Mouse (Mus musculus) kidney, embryonic 15.5 days (tissue): ENCODE results near the gene Creb5. TPM values are rescaled to one million over a fixed set of nuclear protein-coding genes. Genes with fewer than 3 reads are reported as not detected.

ENCODE experiments used
- ATAC-seq: fragments of 200-750 bp; cut with Nextera tagmentation; replicated peaks from 2 replicates; pipeline ENCODE4 v1.8.0; 2017; ENCODE audit warnings: moderate TSS enrichment; ENCODE audit not compliant: low FRiP score
- H3K27ac ChIP-seq: fragments of 300-500 bp; sonication (generic); 2 replicates; pipeline ENCODE4 v1.5.1; 2015; ENCODE audit warnings: mild to moderate bottlenecking, inconsistent platforms
- H3K27me3 ChIP-seq: fragments of 300-500 bp; sonication (generic); 2 replicates; pipeline ENCODE4 v1.6.1; 2015; ENCODE audit warnings: inconsistent platforms
- H3K36me3 ChIP-seq: fragments of 300-500 bp; sonication (generic); 2 replicates; pipeline ENCODE4 v1.6.1; 2015; ENCODE audit warnings: inconsistent platforms
- H3K4me1 ChIP-seq: fragments of 300-500 bp; sonication (generic); 2 replicates; pipeline ENCODE4 v1.6.1; 2015; ENCODE audit warnings: inconsistent platforms
- H3K4me2 ChIP-seq: fragments of 300-500 bp; sonication (generic); 2 replicates; pipeline ENCODE4 v1.6.1; 2015; ENCODE audit warnings: moderate library complexity, mild to moderate bottlenecking, inconsistent platforms
- H3K4me3 ChIP-seq: fragments of 300-500 bp; sonication (generic); replicated peaks from 2 replicates; pipeline ENCODE4 v1.5.1; 2015; ENCODE audit warnings: mild to moderate bottlenecking, inconsistent platforms
- H3K9ac ChIP-seq: fragments of 300-500 bp; sonication (generic); 2 replicates; pipeline ENCODE4 v1.6.1; 2015; ENCODE audit warnings: mild to moderate bottlenecking, inconsistent platforms
- H3K9me3 ChIP-seq: fragments of 300-500 bp; sonication (generic); replicated peaks from 2 replicates; pipeline ENCODE4 v1.6.1; 2016; ENCODE audit warnings: inconsistent platforms
- WGBS: fragments of 180-500 bp; shearing (Covaris S2); methylation state at CpG from one replicate; pipeline ENCODE4 v1.1.7; 2015; ENCODE audit warnings: mixed read lengths; 5-methylcytosine and 5-hydroxymethylcytosine counted together
- polyA plus RNA-seq: library from polyadenylated mRNA; unstranded; fragments of >200 nt; fragmentation: Nextera tagmentation; extraction: Ambion mirVana; gene quantifications from 2 replicates; pipeline ENCODE4 v1.2.1, GENCODE M21; 2015

Gene Creb5
- polyA plus RNA-seq, 1 experiment from 2014 or later: 5.4 TPM

- ATAC-seq: no peak
- Histone ChIP-seq H3K4me3 (no peak overlapping the region), H3K9me3 (no peaks in the 10 kb centered on the region), H3K27ac (no peak overlapping the region), H3K36me3 (no peaks in the 10 kb centered on the region), H3K27me3 (peaks cover 5% of the 10 kb centered on the region; the same call in 1 of the 2 replicates), H3K4me1 (0 out of 2 replicates have a peak, but pooled peaks cover 9% of the 10 kb centered on the region), H3K9ac (no peak overlapping the region), H3K4me2 (no peak overlapping the region)
- WGBS: 30% methylated on average over 1 of the region's 1 CpGs
Observed at GRCm38 (mm10) chr6:53664759-53665158, 377.7 kb downstream of the Creb5 start.

GRCm38 (mm10) chr6:53666503-53666902, 379.4 kb downstream of the Creb5 start:
- Histone ChIP-seq H3K27me3 (0 out of 2 replicates have a peak, but pooled peaks cover 5% of the 10 kb centered on the region), H3K4me1 (0 out of 2 replicates have a peak, but pooled peaks cover 9% of the 10 kb centered on the region), H3K9me3 (no peaks in the 10 kb centered on the region), H3K36me3 (no peaks in the 10 kb centered on the region), H3K27ac (no peak overlapping the region), H3K4me3 (no peak overlapping the region), H3K9ac (no peak overlapping the region), H3K4me2 (no peak overlapping the region)
- no peak for ATAC-seq
- 72% methylated on average over 5 of the region's 5 CpGs for WGBS

GRCm38 (mm10) chr6:53678307-53678706, 391.2 kb downstream of the Creb5 start:
- H3K36me3 ChIP-seq: no peaks in the 10 kb centered on the region
- H3K27ac ChIP-seq: no peak overlapping the region
- H3K9me3 ChIP-seq: no peaks in the 10 kb centered on the region
- no peak for ATAC-seq
- no peak overlapping the region for H3K9ac ChIP-seq
- no peak overlapping the region for H3K4me3 ChIP-seq
- H3K4me1 ChIP-seq: peaks cover 14% of the 10 kb centered on the region
- 95% methylated on average over 1 of the region's 1 CpGs for WGBS
- H3K27me3 ChIP-seq: no peaks in the 10 kb centered on the region
- no peak overlapping the region for H3K4me2 ChIP-seq

DNA sequence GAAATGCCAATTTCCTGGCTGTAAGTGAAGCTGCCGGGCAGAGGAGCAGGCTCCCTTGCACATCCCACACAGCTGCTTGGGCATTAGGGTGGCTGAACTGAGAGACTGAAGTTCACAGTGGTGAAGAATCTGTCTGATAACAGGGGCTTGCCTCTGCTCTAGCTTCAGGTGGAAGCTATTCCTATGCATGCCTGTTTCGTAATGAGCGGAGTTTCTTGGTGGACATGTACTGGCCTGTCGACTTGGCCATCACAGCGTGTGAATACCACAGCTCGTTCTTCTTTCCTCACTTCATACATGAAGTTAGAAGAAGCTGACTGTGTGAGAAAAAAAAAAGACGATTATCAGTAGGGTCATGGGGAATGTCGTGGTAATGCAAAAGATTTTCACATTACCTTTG, 393.0 kb downstream of the Creb5 start:
- WGBS: 93% methylated on average over 8 of the region's 8 CpGs

DNA sequence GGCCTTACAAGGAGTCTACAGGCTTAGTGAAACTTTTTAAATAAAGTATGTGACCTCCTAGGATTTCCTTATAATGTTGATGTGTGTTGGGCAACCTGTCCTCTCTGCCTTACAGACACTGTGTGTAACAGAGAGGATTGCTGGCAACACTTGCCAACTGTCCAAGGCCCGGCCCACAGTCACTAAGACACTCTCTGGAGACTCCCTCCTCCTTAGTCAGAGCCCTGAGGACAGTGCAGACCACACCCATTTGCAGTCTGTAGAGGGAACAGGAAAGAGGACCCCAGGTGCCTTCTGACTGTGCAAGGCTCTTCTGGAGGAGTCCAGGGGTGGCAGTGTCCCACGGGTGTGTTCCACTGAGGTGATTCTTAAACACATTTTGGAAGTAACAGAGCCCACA, 397.3 kb downstream of the Creb5 start:
- Histone ChIP-seq H3K4me3 (no peak overlapping the region), H3K9ac (no peak overlapping the region), H3K27me3 (no peaks in the 10 kb centered on the region), H3K27ac (no peak overlapping the region), H3K4me2 (no peak overlapping the region), H3K4me1 (peaks cover 9% of the 10 kb centered on the region; the same call in 1 of the 2 replicates), H3K36me3 (no peaks in the 10 kb centered on the region), H3K9me3 (no peaks in the 10 kb centered on the region)
- WGBS: 50% methylated on average over 2 of the region's 2 CpGs
- no peak for ATAC-seq

More for the DNA sequence above, 393.0 kb downstream of the Creb5 start:
- Histone ChIP-seq H3K4me1 (peaks cover 14% of the 10 kb centered on the region), H3K9ac (no peak overlapping the region), H3K36me3 (no peaks in the 10 kb centered on the region), H3K27me3 (no peaks in the 10 kb centered on the region), H3K9me3 (no peaks in the 10 kb centered on the region), H3K4me3 (no peak overlapping the region), H3K4me2 (no peak overlapping the region), H3K27ac (no peak overlapping the region)
- no peak for ATAC-seq

- ATAC-seq: no peak
- no peak overlapping the region for H3K4me2 ChIP-seq
- H3K4me1 ChIP-seq: peaks cover 10% of the 10 kb centered on the region; the same call in 1 of the 2 replicates
- 88% methylated on average over 14 of the region's 14 CpGs for WGBS
- H3K4me3 ChIP-seq: no peak overlapping the region
- H3K9ac ChIP-seq: no peak overlapping the region
- H3K27ac ChIP-seq: no peak overlapping the region
- no peaks in the 10 kb centered on the region for H3K36me3 ChIP-seq
- no peaks in the 10 kb centered on the region for H3K27me3 ChIP-seq
- no peaks in the 10 kb centered on the region for H3K9me3 ChIP-seq
Observed at GRCm38 (mm10) chr6:53685323-53685722, 398.3 kb downstream of the Creb5 start.

DNA sequence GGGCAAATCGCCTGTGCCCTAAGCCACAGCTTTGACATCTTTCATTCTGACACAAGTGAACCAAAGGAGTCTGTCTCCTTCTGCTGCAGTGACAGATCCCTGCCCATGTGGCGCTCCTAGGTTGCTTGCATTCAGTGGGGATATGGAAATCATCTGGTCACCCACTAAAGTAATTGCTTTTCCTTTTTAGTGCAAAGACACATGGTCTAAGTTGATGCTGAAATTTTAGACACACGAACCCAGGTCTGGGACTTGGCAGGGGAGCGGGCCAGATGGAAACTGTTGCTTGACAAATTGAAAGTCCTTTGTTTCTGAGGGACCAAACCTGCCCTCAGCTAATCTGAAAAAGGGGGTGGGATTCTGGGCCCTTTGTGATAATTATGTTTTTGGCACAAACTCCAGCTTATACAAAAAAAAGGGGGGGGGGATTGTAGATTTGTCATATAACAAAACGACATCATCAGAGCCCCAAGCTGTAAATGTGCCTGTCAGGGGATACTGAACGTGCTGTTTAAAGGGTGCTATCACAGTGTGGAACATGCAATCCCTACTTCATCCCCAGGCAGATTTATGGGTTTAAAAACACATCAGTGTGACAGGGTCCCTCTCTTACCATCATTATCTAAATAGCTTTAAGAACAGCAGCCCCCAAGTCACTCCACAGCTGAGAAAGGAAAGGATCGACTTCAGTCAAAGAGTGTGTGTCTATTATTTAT, 401.9 kb downstream of the Creb5 start:
- WGBS: 34% methylated on average over 7 of the region's 7 CpGs
- Histone ChIP-seq H3K9ac (no peak overlapping the region), H3K4me3 (no peak overlapping the region), H3K4me1 (peaks cover 10% of the 10 kb centered on the region; the same call in 1 of the 2 replicates), H3K4me2 (no peak overlapping the region), H3K9me3 (no peaks in the 10 kb centered on the region), H3K27ac (no peak overlapping the region), H3K27me3 (no peaks in the 10 kb centered on the region), H3K36me3 (no peaks in the 10 kb centered on the region)
- ATAC-seq: no peak

- H3K4me1 ChIP-seq: peaks cover 10% of the 10 kb centered on the region; the same call in 1 of the 2 replicates
- no peak overlapping the region for H3K4me3 ChIP-seq
- no peak for ATAC-seq
- H3K27me3 ChIP-seq: no peaks in the 10 kb centered on the region
- no peaks in the 10 kb centered on the region for H3K9me3 ChIP-seq
- no peak overlapping the region for H3K9ac ChIP-seq
- H3K4me2 ChIP-seq: no peak overlapping the region
- no peak overlapping the region for H3K27ac ChIP-seq
- no peaks in the 10 kb centered on the region for H3K36me3 ChIP-seq
- 98% methylated on average over 1 of the region's 1 CpGs for WGBS
Observed at GRCm38 (mm10) chr6:53691006-53691405, 403.9 kb downstream of the Creb5 start.

DNA sequence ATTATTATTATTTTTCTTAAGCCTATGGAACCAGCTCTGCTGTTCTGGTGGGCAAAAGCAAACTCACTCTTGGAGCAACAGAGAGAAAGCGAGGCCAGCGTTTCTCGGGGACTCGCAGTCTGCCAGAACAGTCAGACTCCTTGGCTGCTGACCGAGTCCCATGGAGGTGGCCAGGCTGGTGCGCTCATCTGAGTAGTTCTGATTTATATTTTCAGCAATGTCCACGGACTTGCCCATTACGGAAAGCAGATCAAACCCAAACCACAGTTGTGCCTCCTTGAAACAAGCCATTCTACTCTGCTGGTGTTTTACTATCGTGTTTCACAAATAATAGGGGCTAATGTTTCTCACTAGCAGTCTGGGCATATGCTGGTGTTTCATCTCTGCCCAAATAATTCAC, 408.1 kb downstream of the Creb5 start:
- H3K27me3 ChIP-seq: peaks cover 6% of the 10 kb centered on the region; the same call in 1 of the 2 replicates

GRCm38 (mm10) chr6:53696471-53696870, 409.4 kb downstream of the Creb5 start:
- WGBS: 70% methylated on average over 6 of the region's 6 CpGs
- no peaks in the 10 kb centered on the region for H3K36me3 ChIP-seq
- no peak overlapping the region for H3K9ac ChIP-seq
- H3K4me3 ChIP-seq: no peak overlapping the region
- no peak overlapping the region for H3K27ac ChIP-seq
- ATAC-seq: no peak
- H3K4me1 ChIP-seq: peaks cover 9% of the 10 kb centered on the region; the same call in 1 of the 2 replicates
- H3K4me2 ChIP-seq: no peak overlapping the region
- no peaks in the 10 kb centered on the region for H3K9me3 ChIP-seq
- peaks cover 6% of the 10 kb centered on the region; the same call in 1 of the 2 replicates for H3K27me3 ChIP-seq

More for the DNA sequence above, 408.1 kb downstream of the Creb5 start:
- no peak overlapping the region for H3K4me2 ChIP-seq
- no peaks in the 10 kb centered on the region for H3K36me3 ChIP-seq
- no peak overlapping the region for H3K9ac ChIP-seq
- no peak overlapping the region for H3K4me3 ChIP-seq
- no peak overlapping the region for H3K27ac ChIP-seq
- peaks cover 9% of the 10 kb centered on the region; the same call in 1 of the 2 replicates for H3K4me1 ChIP-seq
- H3K9me3 ChIP-seq: no peaks in the 10 kb centered on the region
- ATAC-seq: no peak
- 73% methylated on average over 9 of the region's 9 CpGs for WGBS

DNA sequence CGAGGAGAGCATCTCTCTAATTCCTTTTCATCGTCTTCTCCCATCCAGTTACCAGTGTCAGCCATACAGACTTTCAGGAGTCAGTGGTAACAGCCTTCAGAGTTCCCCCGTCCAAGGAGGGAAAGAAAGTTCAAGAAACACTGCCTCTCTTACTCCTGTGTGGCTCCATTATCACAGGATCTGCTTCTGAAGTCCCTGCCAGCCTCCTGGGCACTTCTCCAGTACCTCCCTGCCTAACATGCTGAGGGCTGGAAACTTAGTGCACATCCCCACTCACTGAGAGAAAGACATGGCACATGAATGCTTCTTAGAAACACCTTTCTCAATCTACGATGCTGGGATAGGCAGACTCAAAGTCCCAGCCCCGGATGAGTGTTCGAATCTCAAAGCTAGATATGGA, 409.9 kb downstream of the Creb5 start:
- no peaks in the 10 kb centered on the region for H3K9me3 ChIP-seq

DNA sequence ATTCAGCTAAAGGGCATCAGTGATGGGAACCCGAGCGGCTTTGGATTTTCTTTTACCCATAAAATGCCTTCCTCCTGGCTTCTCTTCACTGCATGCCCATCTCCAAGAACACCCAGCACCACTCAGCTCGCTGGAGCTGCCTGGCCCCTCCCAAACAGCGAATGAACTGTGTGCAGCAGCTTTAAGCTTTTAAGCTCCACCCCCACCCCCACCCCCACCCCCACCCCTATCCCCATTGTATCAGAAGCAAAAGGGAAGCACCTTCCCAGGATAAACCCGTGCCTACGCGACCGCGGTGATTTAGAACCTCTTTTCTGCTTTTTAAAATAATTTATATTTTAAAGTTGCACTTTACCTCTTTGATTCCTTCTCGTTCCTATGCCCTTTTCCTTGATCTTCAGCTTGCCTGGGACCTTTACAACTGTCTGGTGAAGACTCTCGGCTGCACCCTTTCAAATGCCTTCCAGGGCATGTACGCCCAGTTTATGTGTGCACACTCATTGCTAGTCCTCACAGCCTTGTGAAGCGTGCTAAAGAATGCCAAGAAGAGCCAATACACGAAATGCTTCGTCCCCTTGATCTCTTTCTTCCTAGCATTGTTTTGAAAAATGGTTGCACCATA, 411.2 kb downstream of the Creb5 start:
- H3K4me1 ChIP-seq: peaks cover 9% of the 10 kb centered on the region; the same call in 1 of the 2 replicates
- no peak overlapping the region for H3K9ac ChIP-seq
- no peak for ATAC-seq
- WGBS: 12% methylated on average over 15 of the region's 15 CpGs
- H3K27ac ChIP-seq: no peak overlapping the region
- H3K27me3 ChIP-seq: peaks cover 6% of the 10 kb centered on the region; the same call in 1 of the 2 replicates
- no peak overlapping the region for H3K4me3 ChIP-seq
- H3K36me3 ChIP-seq: no peaks in the 10 kb centered on the region
- H3K9me3 ChIP-seq: no peaks in the 10 kb centered on the region
- peak overlapping the region; percentile 47 for H3K4me2 ChIP-seq

More for the DNA sequence above, 409.9 kb downstream of the Creb5 start:
- Histone ChIP-seq H3K9ac (no peak overlapping the region), H3K4me2 (no peak overlapping the region), H3K27me3 (peaks cover 6% of the 10 kb centered on the region; the same call in 1 of the 2 replicates), H3K4me1 (peaks cover 9% of the 10 kb centered on the region; the same call in 1 of the 2 replicates), H3K27ac (no peak overlapping the region), H3K4me3 (no peak overlapping the region), H3K36me3 (no peaks in the 10 kb centered on the region)
- no peak for ATAC-seq
- 88% methylated on average over 6 of the region's 6 CpGs for WGBS
